Mouse (Mus musculus) layer of hippocampus, postnatal 10 days (tissue): ENCODE results near the gene Uba3. TPM values are rescaled to one million over a fixed set of nuclear protein-coding genes. Genes with fewer than 3 reads are reported as not detected.

Source experiments
- DNase-seq, 2 experiments: peaks; one replicate each; pipeline ENCODE4 v3.0.0; 2021; ENCODE audit warnings: low spot score in 2 of 2
- long read RNA-seq: library from polyadenylated mRNA; stranded (forward); transcript quantifications from one replicate; pipeline ENCODE4 v2.0.0, GENCODE M21; 2023
- total RNA-seq, 2 experiments: library from RNA; stranded (reverse); gene quantifications; 2 replicates each; pipeline ENCODE4 v1.2.3; 2021

Gene Uba3
- 10 to 100 TPM; 65.5 to 68.5 TPM for total RNA-seq
- long read RNA-seq, transcript Uba3-202 (17 exons, 2,465 nt) = minor isoform, 28 of 66 reads
- long read RNA-seq, transcript Uba3-201 (18 exons, 2,257 nt) = major isoform, 31 of 66 reads
- long read RNA-seq, partial matches to known transcripts = 4 of 66 reads
- long read RNA-seq, other reads (novel, unspliced or antisense) = 2 of 66 reads

GRCm38 (mm10) chr6:97205439-97205885 lies at the start of gene Uba3:
TSS of gene Uba3 (minus strand) at chr6:97205647.
- peak; percentile 98 for DNase-seq

DNA sequence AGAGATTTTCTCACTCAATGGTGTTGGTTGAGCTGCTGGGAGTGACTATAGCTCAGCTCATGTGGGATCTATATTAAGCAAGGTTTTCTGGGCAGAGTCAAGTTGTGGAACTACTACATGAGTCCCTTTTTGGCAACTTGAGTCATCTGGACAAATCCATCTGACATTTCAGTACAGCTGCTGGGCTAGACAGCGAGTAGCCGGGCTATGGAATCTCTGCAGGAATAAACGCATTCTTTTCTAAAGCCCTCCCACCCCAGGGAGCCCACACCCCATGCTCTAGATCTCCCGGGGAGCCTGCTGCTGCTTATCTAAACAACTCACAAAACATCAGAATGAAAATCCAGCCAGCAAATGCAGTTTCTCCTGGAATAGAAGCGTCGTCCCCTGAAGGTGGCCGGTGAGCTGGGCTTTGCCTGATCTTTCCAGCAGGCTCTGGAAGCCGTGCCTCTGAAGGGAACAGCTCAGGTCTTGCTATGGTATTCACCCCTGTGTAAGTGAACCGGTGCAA lies 47.3 kb upstream of the Uba3 start, which contains the start of gene Lmod3:
Gene Lmod3, minus strand, starts transcription at position 49 of the 511 bp plus-strand sequence.
- DNase-seq = no peak

- DNase-seq = no peak
These were observed 46.6 kb upstream of the Uba3 start for GRCm38 (mm10) chr6:97252086-97252485.

- DNase-seq = peak; percentile 56 to 69
These were observed 45.5 kb upstream of the Uba3 start for GRCm38 (mm10) chr6:97250966-97251365.

GRCm38 (mm10) chr6:97245200-97245599 lies 39.8 kb upstream of the Uba3 start:
- DNase-seq = no peak

GRCm38 (mm10) chr6:97242522-97242921 lies 37.1 kb upstream of the Uba3 start:
- no peak for DNase-seq

GRCm38 (mm10) chr6:97240092-97240491 lies 34.6 kb upstream of the Uba3 start:
- no peak for DNase-seq

DNA sequence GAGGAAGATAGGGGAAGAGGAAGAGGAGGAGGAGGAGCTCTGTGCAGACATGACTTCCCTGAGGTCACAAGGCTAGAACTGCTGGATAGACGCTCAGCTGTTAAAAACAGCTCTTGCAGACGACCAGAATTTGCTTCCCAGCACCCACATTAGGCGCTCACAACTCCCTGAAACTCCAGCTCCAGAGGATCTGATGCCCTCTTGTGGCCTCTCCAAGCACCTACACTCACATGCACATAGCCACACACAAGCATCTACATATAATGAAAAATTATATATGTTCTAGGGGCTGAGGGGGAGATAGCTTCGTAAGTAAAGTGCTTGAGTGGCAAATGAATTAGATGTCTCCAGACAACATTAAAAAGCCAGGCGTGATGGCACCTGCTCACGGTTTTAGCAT lies 33.9 kb upstream of the Uba3 start:
- DNase-seq = no peak

GRCm38 (mm10) chr6:97236088-97236487 lies 30.6 kb upstream of the Uba3 start:
- DNase-seq = no peak

DNA sequence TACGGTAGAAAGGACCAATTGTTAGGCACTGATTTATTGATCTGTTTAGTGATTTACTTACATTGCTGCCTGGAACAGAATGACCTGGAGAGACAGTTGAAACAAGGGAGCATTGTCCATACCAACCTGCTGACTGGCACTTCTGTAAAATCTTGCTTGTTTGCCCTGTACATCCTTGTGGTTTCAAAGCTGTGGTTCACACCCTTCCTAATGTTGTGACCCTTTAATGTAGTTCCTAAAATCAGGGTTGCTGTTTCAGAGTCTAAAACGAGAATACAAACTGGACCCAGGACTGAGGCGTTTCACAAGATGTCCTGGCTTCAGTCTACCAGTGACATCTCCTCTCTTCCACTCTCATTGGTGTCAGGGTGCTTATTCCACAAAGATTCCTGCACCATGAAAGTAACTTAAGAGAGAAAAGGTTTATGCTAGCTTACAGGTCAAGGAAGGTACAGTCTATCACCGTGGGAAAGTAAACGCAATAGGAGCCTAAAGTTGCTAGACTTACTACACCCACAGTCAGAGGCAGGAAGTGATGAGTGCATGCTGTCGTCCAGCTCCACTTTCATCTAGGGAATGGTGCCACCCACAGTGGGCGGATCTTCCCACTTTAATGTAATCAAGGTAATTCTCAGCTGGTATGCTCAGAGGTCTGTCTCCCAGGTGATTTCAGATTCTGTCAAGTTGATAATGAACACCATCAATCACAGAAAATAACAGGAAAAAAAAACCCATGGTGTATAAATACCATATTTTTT lies 29.6 kb upstream of the Uba3 start:
- DNase-seq = no peak

DNA sequence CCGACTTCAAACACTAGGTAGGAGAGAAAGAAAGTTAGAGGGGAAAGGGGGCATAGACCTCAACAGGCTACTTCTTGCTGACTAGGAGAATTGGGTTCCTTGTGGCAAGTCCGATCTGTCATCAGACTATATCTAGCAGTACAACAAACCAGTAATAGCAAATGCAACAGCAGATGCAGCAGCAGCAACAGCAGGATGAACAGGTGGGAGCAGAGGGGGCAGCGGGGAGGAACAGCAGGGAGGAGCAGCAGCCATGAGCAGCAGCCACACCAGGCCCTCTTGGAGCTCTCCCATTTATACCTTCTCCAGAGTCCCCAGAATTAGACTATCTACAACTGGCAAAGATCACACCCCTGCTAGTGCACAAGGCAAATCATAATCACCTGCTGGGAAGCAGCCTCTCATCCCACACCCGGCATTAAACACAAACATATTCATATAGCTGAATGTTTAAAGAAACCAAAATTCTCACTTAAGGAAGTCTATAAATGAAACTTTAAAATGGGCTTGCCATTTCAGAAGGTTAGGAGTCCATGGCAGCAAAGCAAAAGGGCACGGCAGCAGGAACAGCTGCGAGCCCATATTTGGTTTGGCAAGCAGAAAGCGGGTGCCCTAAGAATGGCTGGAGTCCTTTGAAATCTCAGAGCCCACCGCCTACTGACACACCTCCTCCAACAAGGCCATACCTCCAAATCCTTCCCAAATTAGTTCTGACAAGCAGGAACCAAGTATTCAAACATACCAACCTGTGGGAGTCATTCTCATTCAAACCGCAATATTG lies 21.8 kb upstream of the Uba3 start:
- no peak for DNase-seq

GRCm38 (mm10) chr6:97226083-97226491 lies 20.6 kb upstream of the Uba3 start:
- DNase-seq = no peak

DNA sequence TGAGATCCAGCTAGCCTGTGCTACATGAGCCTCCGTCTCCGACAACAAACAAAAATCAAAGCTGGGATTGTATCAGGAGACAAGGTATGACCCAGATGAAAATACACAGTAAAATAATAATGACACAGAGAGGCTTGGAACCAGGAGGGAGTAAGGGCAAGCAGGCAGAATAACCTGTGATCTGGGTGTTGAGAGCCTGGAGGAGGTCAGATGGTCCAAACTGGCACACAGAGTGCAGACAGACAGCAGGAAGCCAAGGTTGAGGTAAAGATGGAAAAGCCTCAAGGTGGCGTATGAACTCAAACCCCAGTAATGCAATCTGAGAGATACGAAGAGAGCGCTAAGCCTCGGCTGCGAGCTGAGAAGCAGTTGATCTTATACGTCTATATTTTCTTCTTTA lies 19.1 kb upstream of the Uba3 start:
- no peak for DNase-seq

- no peak for DNase-seq
These were observed 18.1 kb upstream of the Uba3 start for GRCm38 (mm10) chr6:97223566-97223965.

DNA sequence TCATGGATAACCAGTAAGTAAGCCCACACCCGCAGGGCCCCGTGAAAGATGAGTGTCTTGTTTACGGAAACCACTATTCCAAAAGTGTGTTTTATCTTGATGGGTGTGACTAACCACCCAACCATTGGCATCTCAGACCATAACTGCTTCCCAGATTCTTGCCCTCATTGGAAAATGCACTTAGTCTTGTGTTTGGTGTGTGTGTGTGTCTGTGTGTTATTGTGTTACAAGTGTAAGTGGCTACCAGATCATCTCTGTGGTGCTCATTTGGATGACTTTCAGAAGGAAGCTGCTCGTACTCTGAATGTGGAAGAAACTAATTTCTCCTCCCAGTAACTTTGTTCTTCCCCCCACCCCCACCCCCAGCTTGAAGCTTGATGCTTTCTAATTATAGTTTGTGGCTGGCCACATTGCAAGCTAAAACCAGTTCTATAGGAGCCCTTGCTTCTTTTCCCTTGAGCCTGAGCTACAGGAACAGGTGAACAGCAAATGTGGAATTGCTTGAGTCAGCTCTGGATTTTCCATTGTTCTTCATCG lies 17.6 kb upstream of the Uba3 start:
- DNase-seq = no peak

DNA sequence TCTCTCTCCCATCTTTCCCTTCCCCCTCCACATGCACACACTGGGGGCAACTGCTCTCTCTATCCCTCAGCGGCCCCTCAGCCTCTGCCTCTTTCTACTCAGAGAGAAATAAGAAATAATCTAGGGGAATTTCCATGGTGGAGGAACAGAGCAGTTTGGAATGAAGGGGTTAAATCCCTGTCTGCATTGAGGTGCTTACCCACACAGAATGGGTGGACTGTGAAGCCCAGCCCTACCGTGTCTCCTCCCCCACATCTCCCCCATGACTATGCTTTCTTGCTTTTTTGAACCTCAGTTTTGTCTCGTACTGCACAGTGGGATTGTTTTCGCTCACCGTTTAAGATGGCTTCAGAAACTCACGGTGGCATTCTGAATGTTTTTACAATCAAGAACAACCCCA lies 16.9 kb upstream of the Uba3 start:
- no peak for DNase-seq

- peak in 1 of 2 experiments; percentile 28 for DNase-seq
These were observed 16.0 kb upstream of the Uba3 start for GRCm38 (mm10) chr6:97221205-97222025.

- DNase-seq = no peak
These were observed 15.2 kb upstream of the Uba3 start for GRCm38 (mm10) chr6:97220672-97221071.

- DNase-seq = no peak
These were observed 10.8 kb upstream of the Uba3 start for GRCm38 (mm10) chr6:97216154-97216821.

DNA sequence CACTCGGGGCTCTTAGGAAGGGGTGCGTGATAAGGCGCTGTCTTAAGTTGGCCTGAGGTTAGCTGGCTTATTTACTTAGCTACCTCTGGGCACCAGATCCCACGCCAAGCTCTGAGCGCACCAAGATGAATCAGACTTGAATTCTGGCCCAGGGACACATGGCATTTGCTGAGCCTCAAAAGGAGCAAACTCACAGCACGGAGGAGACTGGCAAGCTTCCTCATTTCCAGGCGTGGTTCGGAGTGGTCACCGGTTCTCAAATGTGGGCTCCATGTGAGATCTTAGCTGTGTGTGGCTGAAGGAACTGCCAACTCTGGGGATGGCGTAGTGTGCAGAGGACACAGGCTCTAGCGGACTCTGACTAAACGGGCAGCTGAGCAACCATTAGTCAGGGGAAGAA lies 6.5 kb upstream of the Uba3 start:
- peak; percentile 36 to 38 for DNase-seq
